Mouse (Mus musculus) megakaryocyte, embryonic 14.5 days (primary cell): ENCODE results near the gene Lgi2.

Experiments
- FLI1 ChIP-seq: IDR thresholded peaks from 2 replicates; pipeline ENCODE4 v1.6.1; 2012; ENCODE audit warnings: low read length, inconsistent platforms, mixed read lengths
- GATA1 ChIP-seq: IDR thresholded peaks from 3 replicates; pipeline ENCODE4 v1.6.1; 2012; ENCODE audit warnings: mixed read lengths, low read length, inconsistent platforms, borderline replicate concordance

DNA sequence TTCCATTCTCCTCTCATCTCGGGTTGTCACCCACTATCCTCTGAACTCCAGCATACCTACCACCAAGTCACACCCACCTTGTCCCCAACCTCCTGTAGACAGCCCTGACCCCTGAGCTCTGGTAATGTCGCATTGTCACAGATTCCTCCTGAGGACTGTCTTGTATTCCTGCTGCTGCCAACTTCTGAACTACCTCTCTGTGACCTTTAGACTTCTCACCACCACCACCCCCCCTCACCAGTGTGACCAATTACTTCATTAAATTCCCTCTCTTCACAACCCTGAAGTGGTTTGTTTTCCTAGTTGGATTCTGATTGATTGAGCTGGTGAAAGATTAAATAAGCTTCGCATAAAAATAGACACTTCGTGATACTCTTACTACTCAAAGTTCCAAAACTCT, 22.4 kb upstream of the Lgi2 start:
- TF ChIP-seq GATA1 (no peak), FLI1 (no peak)
